Comparison of ENCODE assay signal across 8 mouse cellular contexts in the genomic region with DNA sequence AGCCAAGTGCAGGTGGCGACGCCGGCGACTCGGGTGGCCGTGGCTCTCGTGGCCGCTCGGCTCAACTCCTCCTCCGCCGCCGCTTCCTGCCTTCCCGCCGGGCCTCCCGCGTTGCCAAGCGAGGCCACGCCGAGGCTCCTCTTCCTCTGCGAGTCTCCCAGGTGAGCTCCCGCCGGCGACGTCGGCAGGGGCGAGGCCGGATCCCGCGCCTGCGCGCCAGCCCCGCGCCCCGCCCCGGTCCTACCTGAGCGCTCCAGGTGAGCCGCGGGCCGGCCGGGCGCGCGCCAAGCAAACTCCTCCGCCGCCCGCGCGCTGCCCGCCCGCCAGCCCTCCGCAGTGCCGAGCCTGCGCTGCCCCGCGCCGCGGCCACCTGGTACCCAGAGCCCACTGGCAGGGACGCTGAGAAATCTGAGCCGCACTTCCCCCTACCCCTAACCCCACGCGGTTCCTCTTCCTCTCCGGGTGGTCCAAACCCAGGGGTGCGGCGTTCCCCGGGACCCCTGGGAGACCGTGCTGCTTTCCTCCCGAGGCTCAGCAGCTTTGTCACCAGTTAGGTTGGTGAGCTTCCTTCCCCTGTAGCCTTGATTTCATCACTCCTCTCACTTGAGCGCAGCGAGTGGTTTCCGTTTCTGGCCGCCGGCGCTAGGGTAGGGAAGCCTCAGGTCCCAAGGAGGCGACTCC. TPM values are rescaled to one million over a fixed set of nuclear protein-coding genes. Genes with fewer than 3 reads are reported as not detected.
DNase-seq lines count a peak whose midpoint lies in the region; ATAC-seq lines count a peak whose summit lies in the region.

Gene Galnt3 (minus strand): TSS at position 404 of the 681 bp plus-strand sequence.

- peak; percentile 2 to 9 for DNase-seq in B cell, adult 2 months
- peak; percentile 51 for DNase-seq in R1 (ENCODE audit: low read depth, low spot score)
- DNase-seq in embryonic facial prominence, embryonic 14.5 days (ENCODE audit: low spot score) = peak; percentile 63
- no peak for DNase-seq in hindbrain, embryonic 14.5 days (ENCODE audit: low spot score)
- DNase-seq in layer of hippocampus, postnatal 36 days = peak; percentile 30 to 56
- peak; percentile 76 to 88 for DNase-seq in lung, postnatal 4 days
- DNase-seq in ovary, postnatal 14 days (ENCODE audit: low spot score) = peak; percentile 26
- peak; percentile 13 for DNase-seq in urinary bladder, postnatal 10 days (ENCODE audit: low spot score)

- H3K4me2 ChIP-seq in embryonic facial prominence, embryonic 14.5 days (ENCODE audit: low read depth, low read length) = peak within 1 kb of the TSS; percentile 100
- H3K4me2 ChIP-seq in hindbrain, embryonic 14.5 days (replicated peaks) = peak within 1 kb of the TSS; percentile 100

- peak within 1 kb of the TSS; percentile 67 for H3K4me3 ChIP-seq in embryonic facial prominence, embryonic 14.5 days (ENCODE audit: low read depth, low read length)
- peak within 1 kb of the TSS; percentile 76 for H3K4me3 ChIP-seq in hindbrain, embryonic 14.5 days (replicated peaks; ENCODE audit: low read length)

- 0% methylated on average over 29 of the region's 74 CpGs for WGBS in embryonic facial prominence, embryonic 14.5 days
- under 1% methylated on average over 65 of the region's 74 CpGs for WGBS in hindbrain, embryonic 14.5 days

- H3K4me1 ChIP-seq in embryonic facial prominence, embryonic 14.5 days (ENCODE audit: control insufficient read depth, insufficient read depth, low read length) = no peaks in the 10 kb centered on the region
- peaks cover 6% of the 10 kb centered on the region for H3K4me1 ChIP-seq in hindbrain, embryonic 14.5 days (replicated peaks; ENCODE audit: control insufficient read depth, insufficient read depth, low read length)

- no peaks in the 10 kb centered on the region for H3K36me3 ChIP-seq in embryonic facial prominence, embryonic 14.5 days (ENCODE audit: control insufficient read depth, insufficient read depth, low read length)
- no peaks in the 10 kb centered on the region for H3K36me3 ChIP-seq in hindbrain, embryonic 14.5 days (replicated peaks; ENCODE audit: control insufficient read depth, insufficient read depth)

- H3K27ac ChIP-seq in embryonic facial prominence, embryonic 14.5 days (replicated peaks; ENCODE audit: low read depth, low read length) = no peak within 1 kb of the TSS
- no peak within 1 kb of the TSS for H3K27ac ChIP-seq in hindbrain, embryonic 14.5 days

- H3K9me3 ChIP-seq in embryonic facial prominence, embryonic 14.5 days (ENCODE audit: control insufficient read depth, low read length) = no peaks in the 10 kb centered on the region
- H3K9me3 ChIP-seq in hindbrain, embryonic 14.5 days (ENCODE audit: control insufficient read depth, low read length) = no peaks in the 10 kb centered on the region

- ATAC-seq in embryonic facial prominence, embryonic 14.5 days (ENCODE audit: low read depth) = peak; percentile 92
- ATAC-seq in hindbrain, embryonic 14.5 days (ENCODE audit: low FRiP score) = peak; percentile 78

- peaks cover 36% of the 10 kb centered on the region for H3K27me3 ChIP-seq in embryonic facial prominence, embryonic 14.5 days (replicated peaks; ENCODE audit: control insufficient read depth, insufficient read depth, low read length)
- H3K27me3 ChIP-seq in hindbrain, embryonic 14.5 days (ENCODE audit: control insufficient read depth, insufficient read depth, low read length) = peaks cover 24% of the 10 kb centered on the region

- H3K9ac ChIP-seq in embryonic facial prominence, embryonic 14.5 days (ENCODE audit: low read depth, low read length) = peak within 1 kb of the TSS; percentile 65
- peak within 1 kb of the TSS; percentile 62 for H3K9ac ChIP-seq in hindbrain, embryonic 14.5 days

RNA-seq across cellular contexts. Expression of gene Galnt3, which starts in this region (rescaled TPM):
- 3.9 and 5.1 TPM in 2 replicates for polyA plus RNA-seq in embryonic facial prominence, embryonic 14.5 days (2014; fragmentation: Nextera tagmentation; extraction: Ambion mirVana)
- polyA plus RNA-seq in hindbrain, embryonic 14.5 days (2014; fragmentation: Nextera tagmentation; extraction: Ambion mirVana) = 0.70 and 1.4 TPM in 2 replicates
- 1 to 10 TPM; 7.8 to 7.9 TPM for total RNA-seq in layer of hippocampus, postnatal 36 days (2021)
